Mouse (Mus musculus) neural tube, embryonic 10.5 days (tissue): ENCODE measurements around the gene Gm21921.
"Not testable (repeated sequence)": the region's sequence is repeated elsewhere in the genome, so short reads cannot be mapped to it uniquely, and the experiment has no call there.

Source experiments
- DNase-seq: peaks from one replicate; pipeline ENCODE4 v3.0.0-alpha.2; 2017; ENCODE audit warnings: low spot score; ENCODE audit errors: extremely low spot score

The Gm21921 gene

GRCm38 (mm10) chrY:24796143-24796542 is at the start of gene Gm21921:
TSS of gene Gm21921 (minus strand) at chrY:24796243.
- DNase-seq = not testable (repeated sequence)
